Mouse (Mus musculus) kidney, adult 2 months (tissue): ENCODE data around the gene BC051142. TPM values are rescaled to one million over a fixed set of nuclear protein-coding genes. Genes with fewer than 3 reads are reported as not detected.
"Not testable (repeated sequence)": the region's sequence is repeated elsewhere in the genome, so short reads cannot be mapped to it uniquely, and the experiment has no call there.

Experiments
- DNase-seq: peaks from one replicate; pipeline ENCODE4 v3.0.0; 2021
- H3K27ac ChIP-seq: fragments of 200-500 bp; 2 replicates; pipeline ENCODE4 v1.5.1; 2012; ENCODE audit warnings: low read depth, low read length, control low read depth, inconsistent platforms; ENCODE audit not compliant: insufficient read depth
- H3K27me3 ChIP-seq: fragments of 200-500 bp; replicated peaks from 2 replicates; pipeline ENCODE4 v1.6.1; 2012; ENCODE audit warnings: mild to moderate bottlenecking, moderate library complexity, low read length, inconsistent platforms; ENCODE audit not compliant: control insufficient read depth, insufficient read depth
- H3K36me3 ChIP-seq: fragments of 200-500 bp; 2 replicates; pipeline ENCODE4 v1.6.1; 2012; ENCODE audit warnings: mild to moderate bottlenecking, moderate library complexity, low read length, inconsistent platforms; ENCODE audit not compliant: control insufficient read depth, insufficient read depth
- H3K4me1 ChIP-seq: fragments of 200-500 bp; 2 replicates; pipeline ENCODE4 v1.6.1; 2011; ENCODE audit warnings: low read length; ENCODE audit not compliant: control insufficient read depth, insufficient read depth
- H3K4me3 ChIP-seq: fragments of 200-500 bp; 2 replicates; pipeline ENCODE4 v1.5.1; 2011; ENCODE audit warnings: mild to moderate bottlenecking, low read depth, low read length, control low read depth; ENCODE audit not compliant: insufficient read depth
- CTCF ChIP-seq: fragments of 200-500 bp; conservative IDR thresholded peaks from 2 replicates; pipeline ENCODE4 v1.5.1; 2011; ENCODE audit warnings: low read depth, mild to moderate bottlenecking, control low read depth, low read length, moderate library complexity, mixed read lengths; ENCODE audit not compliant: insufficient read depth, insufficient read length
- POLR2A ChIP-seq: fragments of 200-500 bp; IDR thresholded peaks from one replicate; pipeline ENCODE4 v1.6.1; 2011; ENCODE audit warnings: low read depth, low read length, control low read depth
- WGBS: fragments of 180-500 bp; shearing (Covaris S2); methylation state at CpG from one replicate; pipeline ENCODE4 v1.1.7; 2018; 5-methylcytosine and 5-hydroxymethylcytosine counted together
- polyA plus RNA-seq: library from polyadenylated mRNA; depleted of rRNA; stranded (reverse); fragments of >200 nt; gene quantifications from 2 replicates; pipeline ENCODE4 v1.2.3, GENCODE M21; 2012

The BC051142 gene
- polyA plus RNA-seq, 1 experiment: 0.22 TPM

DNA sequence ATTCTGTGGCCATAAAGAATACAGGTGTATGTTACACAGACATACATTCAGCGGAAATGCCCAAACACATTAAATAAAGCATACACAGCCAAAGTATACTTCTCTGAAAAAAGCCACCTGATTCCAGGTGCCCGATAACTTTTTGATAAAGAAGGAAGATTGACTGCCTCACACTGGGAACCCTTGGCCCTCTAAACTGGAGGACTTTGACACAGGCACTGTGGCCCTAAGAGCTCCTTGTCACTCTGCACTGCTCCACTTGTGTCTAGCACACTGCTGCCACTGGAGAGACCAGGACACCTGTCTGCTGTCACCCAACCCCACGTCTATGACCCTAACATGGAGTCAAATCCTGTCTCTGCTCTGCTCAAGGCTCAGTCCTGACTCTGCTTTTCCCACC lies 76.4 kb downstream of the BC051142 start:
- Histone ChIP-seq H3K4me3 (no peak overlapping the region), H3K36me3 (no peaks in the 10 kb centered on the region), H3K27me3 (no peaks in the 10 kb centered on the region; the same call in 1 of the 2 replicates), H3K27ac (no peak overlapping the region), H3K4me1 (no peaks in the 10 kb centered on the region)
- WGBS: 78% methylated on average over 3 of the region's 3 CpGs
- DNase-seq: no peak
- TF ChIP-seq CTCF (no peak), POLR2A (no peak)

DNA sequence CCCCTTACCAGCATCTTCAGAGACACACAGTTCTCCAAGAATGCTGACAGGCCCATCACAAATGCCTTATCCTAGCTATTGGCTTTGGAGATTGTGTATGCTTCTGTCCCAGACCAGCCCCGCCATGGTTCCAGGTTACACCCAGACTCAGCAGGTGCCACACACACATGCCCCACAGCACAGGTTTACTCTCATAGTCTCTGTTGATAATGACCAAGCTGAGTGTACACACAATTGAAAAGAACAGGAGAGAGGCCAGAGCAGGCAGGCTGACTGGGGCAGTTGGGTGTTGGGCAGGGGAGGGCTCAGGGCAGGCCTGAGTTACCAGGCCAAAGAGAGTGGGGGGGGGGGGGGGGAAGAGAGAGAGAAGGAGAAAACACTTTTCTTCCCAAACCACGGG lies 77.8 kb downstream of the BC051142 start:
- WGBS: 67% methylated on average over 2 of the region's 2 CpGs
- TF ChIP-seq CTCF (no peak), POLR2A (no peak)
- H3K27me3 ChIP-seq: no peaks in the 10 kb centered on the region
- H3K4me1 ChIP-seq: no peaks in the 10 kb centered on the region
- H3K36me3 ChIP-seq: no peaks in the 10 kb centered on the region
- H3K4me3 ChIP-seq: no peak overlapping the region
- DNase-seq: no peak
- no peak overlapping the region for H3K27ac ChIP-seq

DNA sequence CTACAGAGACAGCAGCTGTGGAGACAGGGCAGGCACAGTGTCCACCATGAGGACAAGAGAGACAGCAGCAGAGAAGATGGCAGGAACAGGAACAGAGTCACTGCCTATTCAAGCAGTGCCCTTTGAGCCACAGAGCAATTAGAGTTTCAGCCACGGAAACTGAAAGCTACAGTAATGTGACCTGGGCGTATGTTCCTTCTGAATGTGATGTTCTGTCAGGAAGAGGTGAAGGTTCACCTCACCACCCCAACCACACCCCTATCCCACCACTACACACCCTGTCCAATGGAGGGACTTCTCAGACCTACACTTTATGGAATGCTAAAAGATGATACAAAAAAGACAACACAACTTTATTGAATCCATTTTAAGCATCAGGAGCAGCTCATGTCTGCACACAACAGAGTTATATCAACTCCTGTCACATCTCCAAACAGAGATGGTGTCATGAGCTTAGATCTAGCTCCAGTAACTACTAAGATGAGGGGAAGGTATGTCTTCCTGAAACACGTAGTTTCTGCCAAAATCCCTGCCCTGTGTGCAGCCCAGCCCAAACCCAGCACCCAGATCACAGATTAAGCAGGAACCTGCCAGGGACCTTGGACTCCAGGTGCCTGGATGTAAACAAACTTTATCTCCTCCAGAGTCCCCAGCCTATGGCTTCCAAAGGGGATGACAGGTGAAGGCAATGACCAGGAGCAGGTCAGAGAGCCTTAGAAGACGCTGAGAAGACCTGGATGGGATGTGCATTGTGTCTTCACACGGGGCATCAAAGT lies 78.8 kb downstream of the BC051142 start, which contains the start of gene Btnl4:
TSS of gene Btnl4 (minus strand) at position 81 of the 776 bp plus-strand sequence.
- not testable (repeated sequence) for H3K27ac ChIP-seq, DNase-seq, H3K4me3 ChIP-seq, H3K4me1 ChIP-seq, H3K36me3 ChIP-seq, H3K27me3 ChIP-seq
- 70% methylated on average over 5 of the region's 5 CpGs for WGBS

DNA sequence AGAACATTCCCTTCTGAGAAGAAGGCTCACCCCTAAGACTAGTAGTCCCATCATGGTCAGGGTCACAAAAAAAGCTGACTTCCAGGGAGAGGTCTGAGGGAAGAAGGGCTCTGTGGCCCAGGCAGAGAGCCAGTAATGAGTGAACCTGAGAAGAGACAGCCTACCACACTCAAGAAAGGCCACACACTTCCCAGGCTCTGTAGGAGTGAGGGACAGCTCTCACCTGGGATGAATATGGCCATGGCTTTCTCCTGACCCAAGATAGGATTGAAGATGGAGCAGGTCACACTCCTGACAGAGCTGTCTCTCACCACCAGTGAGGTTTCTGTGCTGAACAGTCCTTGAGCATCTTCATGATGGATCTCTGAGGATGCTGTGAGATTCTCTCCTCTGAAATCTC lies 94.2 kb downstream of the BC051142 start:
- no peak overlapping the region for H3K27ac ChIP-seq
- H3K4me3 ChIP-seq: no peak overlapping the region
- H3K4me1 ChIP-seq: no peaks in the 10 kb centered on the region
- no peaks in the 10 kb centered on the region for H3K27me3 ChIP-seq
- no peaks in the 10 kb centered on the region for H3K36me3 ChIP-seq
- TF ChIP-seq CTCF (no peak), POLR2A (no peak)
- DNase-seq: no peak

DNA sequence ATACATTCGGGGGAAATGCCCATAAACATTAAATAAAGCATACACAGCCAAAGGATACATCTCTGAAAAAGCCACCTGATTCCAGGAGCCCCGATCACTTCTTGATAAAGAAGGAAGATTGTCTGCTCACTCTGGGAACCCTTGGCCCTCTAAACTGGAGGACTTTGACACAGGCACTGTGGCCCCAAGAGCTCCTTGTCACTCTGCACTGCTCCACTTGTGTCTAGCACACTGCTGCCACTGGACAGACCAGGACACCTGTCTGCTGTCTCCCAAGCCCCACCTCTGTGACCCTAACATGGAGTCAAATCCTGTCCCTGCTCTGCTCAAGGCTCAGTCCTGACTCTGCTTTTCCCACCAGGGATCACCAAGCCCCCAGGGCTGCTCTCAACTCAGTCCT lies 96.5 kb downstream of the BC051142 start:
- not testable (repeated sequence) for DNase-seq, H3K36me3 ChIP-seq, H3K4me3 ChIP-seq, H3K4me1 ChIP-seq, H3K27me3 ChIP-seq, H3K27ac ChIP-seq
- WGBS: 84% methylated on average over 2 of the region's 2 CpGs

DNA sequence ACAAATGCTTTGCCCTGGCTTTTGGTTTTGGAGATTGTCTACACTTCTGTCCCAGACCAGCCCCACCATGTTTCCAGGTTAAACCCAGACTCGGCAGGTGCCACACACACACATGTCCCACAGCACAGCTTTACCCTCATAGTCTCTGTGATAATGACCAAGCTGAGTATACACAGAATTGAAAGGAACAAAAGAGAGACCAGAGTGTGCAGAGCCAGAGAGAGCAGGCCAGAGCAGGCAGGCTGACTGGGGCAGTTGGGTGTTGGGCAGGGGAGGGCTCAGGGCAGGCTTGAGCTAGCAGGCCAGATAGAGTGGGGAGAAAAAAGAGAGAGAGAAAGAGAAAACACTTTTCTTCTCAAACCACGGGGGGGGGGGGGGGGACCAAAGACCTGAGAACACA lies 97.9 kb downstream of the BC051142 start:
- Histone ChIP-seq H3K36me3 (no peaks in the 10 kb centered on the region), H3K4me1 (no peaks in the 10 kb centered on the region), H3K27me3 (no peaks in the 10 kb centered on the region), H3K27ac (no peak overlapping the region), H3K4me3 (no peak overlapping the region)
- no peak for TF ChIP-seq POLR2A
- TF ChIP-seq CTCF: no peak
- WGBS: 94% methylated on average over 1 of the region's 2 CpGs
- no peak for DNase-seq

DNA sequence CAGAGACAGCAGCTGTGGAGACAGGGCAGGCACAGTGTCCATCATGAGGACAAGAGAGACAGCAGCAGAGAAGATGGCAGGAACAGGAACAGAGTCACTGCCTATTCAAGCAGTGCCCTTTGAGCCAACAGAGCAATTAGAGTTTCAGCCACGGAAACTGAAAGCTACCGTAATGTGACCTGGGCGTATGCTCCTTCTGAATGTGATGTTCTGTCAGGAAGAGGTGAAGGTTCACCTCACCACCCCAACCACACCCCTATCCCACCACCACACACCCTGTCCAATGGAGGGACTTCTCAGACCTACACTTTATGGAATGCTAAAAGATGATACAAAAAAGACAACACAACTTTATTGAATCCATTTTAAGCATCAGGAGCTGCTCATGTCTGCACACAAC lies 98.7 kb downstream of the BC051142 start:
- not testable (repeated sequence) for H3K4me3 ChIP-seq, H3K27ac ChIP-seq, H3K27me3 ChIP-seq, DNase-seq, H3K36me3 ChIP-seq, H3K4me1 ChIP-seq
- WGBS: 50% methylated on average over 3 of the region's 3 CpGs

DNA sequence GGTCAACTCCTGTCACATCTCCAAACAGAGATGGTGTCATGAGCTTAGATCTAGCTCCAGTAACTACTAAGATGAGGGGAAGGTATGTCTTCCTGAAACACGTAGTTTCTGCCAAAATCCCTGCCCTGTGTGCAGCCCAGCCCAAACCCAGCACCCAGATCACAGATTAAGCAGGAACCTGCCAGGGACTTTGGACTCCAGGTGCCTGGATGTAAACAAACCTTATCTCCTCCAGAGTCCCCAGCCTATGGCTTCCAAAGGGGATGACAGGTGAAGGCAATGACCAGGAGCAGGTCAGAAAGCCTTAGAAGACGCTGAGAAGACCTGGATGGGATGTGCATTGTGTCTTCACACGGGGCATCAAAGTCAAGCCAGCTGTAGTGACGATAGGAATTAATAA lies 99.1 kb downstream of the BC051142 start:
- DNase-seq, H3K36me3 ChIP-seq, H3K27ac ChIP-seq, H3K4me3 ChIP-seq, H3K4me1 ChIP-seq, H3K27me3 ChIP-seq: not testable (repeated sequence)
- 70% methylated on average over 4 of the region's 4 CpGs for WGBS
